Mouse (Mus musculus): ENCODE measurements at regions not wholly inside any gene's neighbourhood (a gene's known extent, or its start where the extent isn't known, plus 50 kb on each side); places are given as distances from the start of the nearest gene placed in this dataset.

DNA sequence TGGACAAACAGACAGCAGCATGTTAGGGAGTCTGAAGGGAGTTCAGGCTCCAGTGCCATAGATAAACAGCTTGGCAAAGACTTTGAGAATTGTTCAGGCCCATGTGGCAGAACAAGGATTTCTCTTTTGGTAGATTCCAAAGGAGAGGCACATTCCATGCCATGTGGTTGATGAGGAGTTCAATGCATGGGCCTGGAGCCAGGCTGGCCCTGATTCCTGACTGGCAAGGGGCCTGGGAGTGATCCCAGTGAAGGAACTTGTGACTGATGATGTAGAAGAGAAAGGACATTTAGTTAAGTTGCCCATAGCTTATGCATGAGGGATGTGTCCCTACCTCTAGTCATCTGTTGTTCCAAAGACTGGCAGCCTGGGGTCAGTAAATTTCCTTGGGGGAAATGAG, 395.7 kb downstream of the Nuf2 start:
- TF ChIP-seq USF1 (IDR thresholded peaks at IDR 0.05; ENCODE audit: low read depth, low read length), result no peak
- Histone ChIP-seq H3K9ac (ENCODE audit: control insufficient read depth, low read depth, low read length, poor library complexity, severe bottlenecking) (no peak overlapping the region), H3K9me3 (replicated peaks; ENCODE audit: insufficient read depth, low read length) (no peaks in the 10 kb centered on the region), H3K4me3 (ENCODE audit: control insufficient read depth in 1 of 2, insufficient read depth in 1 of 2, low read depth in 2 of 2, low read length in 2 of 2) (no peak overlapping the region), H3K4me1 (ENCODE audit: control insufficient read depth in 1 of 2, insufficient read depth in 2 of 2, low read length in 2 of 2) (no peaks in the 10 kb centered on the region), H3K79me2 (ENCODE audit: control insufficient read depth, insufficient read depth, low read length, poor library complexity) (no peaks in the 10 kb centered on the region), H3K36me3 (ENCODE audit: control insufficient read depth in 1 of 2, insufficient read depth in 2 of 2, low read length in 2 of 2) (no peaks in the 10 kb centered on the region), H3K27me3 (ENCODE audit: control insufficient read depth in 1 of 2, insufficient read depth in 2 of 2, low read length in 2 of 2) (no peaks in the 10 kb centered on the region), H3K27ac (ENCODE audit: control insufficient read depth, low read depth, low read length) (no peak overlapping the region)
- DNase-seq (ENCODE audit: low read depth, low spot score), result no peak

- TF ChIP-seq KAT2A (conservative IDR thresholded peaks at IDR 0.05; ENCODE audit: low read depth, low read length), result no peak
- TF ChIP-seq ZNF384 (IDR thresholded peaks at IDR 0.05; ENCODE audit: low read depth, low read length), result no peak
- TF ChIP-seq MYC (IDR thresholded peaks at IDR 0.05; ENCODE audit: low read depth, low read length), result no peak
- no peak for TF ChIP-seq ZMIZ1 (IDR thresholded peaks at IDR 0.05; ENCODE audit: low read depth, low read length)
- H3K4me1 ChIP-seq (ENCODE audit: control insufficient read depth in 1 of 2, insufficient read depth in 2 of 2, low read length in 2 of 2), result no peaks in the 10 kb centered on the region
- H3K4me3 ChIP-seq (ENCODE audit: control insufficient read depth in 1 of 2, insufficient read depth in 1 of 2, low read depth in 2 of 2, low read length in 2 of 2), result no peak overlapping the region
- H3K9me3 ChIP-seq (replicated peaks; ENCODE audit: insufficient read depth, low read length), result no peaks in the 10 kb centered on the region
- H3K9ac ChIP-seq (ENCODE audit: control insufficient read depth, low read depth, low read length, poor library complexity, severe bottlenecking), result no peak overlapping the region
- no peaks in the 10 kb centered on the region for H3K27me3 ChIP-seq (ENCODE audit: control insufficient read depth in 1 of 2, insufficient read depth in 2 of 2, low read length in 2 of 2)
- no peak for DNase-seq (ENCODE audit: low read depth, low spot score)
- H3K79me2 ChIP-seq (ENCODE audit: control insufficient read depth, insufficient read depth, low read length, poor library complexity), result no peaks in the 10 kb centered on the region
- no peaks in the 10 kb centered on the region for H3K36me3 ChIP-seq (ENCODE audit: control insufficient read depth in 1 of 2, insufficient read depth in 2 of 2, low read length in 2 of 2)
- H3K27ac ChIP-seq (ENCODE audit: control insufficient read depth, low read depth, low read length), result no peak overlapping the region
These were observed 427.6 kb downstream of the Nuf2 start for GRCm38 (mm10) chr1:169103669-169104068.

DNA sequence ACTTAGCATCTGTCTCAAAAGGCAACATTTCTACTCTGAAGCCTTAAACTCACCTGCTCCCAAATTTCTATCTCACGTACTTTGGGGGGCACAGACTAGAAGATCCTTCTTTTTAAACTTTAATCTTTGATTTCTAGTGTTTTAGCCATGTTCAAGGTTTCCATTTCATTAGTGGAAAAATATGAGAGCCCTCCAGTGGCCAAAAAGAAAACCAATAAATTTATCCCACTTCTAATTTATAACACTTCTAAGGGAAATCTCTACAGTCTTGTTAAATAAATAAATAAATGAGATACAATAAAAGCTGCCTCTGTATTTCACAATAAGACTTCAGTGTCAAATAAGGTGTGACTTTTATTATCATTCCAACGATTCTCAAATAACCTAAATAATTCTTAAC, 428.2 kb downstream of the Nuf2 start:
- no peak overlapping the region for H3K4me3 ChIP-seq (ENCODE audit: control insufficient read depth in 1 of 2, insufficient read depth in 1 of 2, low read depth in 2 of 2, low read length in 2 of 2)
- H3K9me3 ChIP-seq (replicated peaks; ENCODE audit: insufficient read depth, low read length), result no peaks in the 10 kb centered on the region
- no peak for TF ChIP-seq ETS1 (IDR thresholded peaks at IDR 0.05; ENCODE audit: low read depth, low read length)
- TF ChIP-seq MAZ (IDR thresholded peaks at IDR 0.05; ENCODE audit: low read depth, low read length), result no peak
- TF ChIP-seq ZMIZ1 (IDR thresholded peaks at IDR 0.05; ENCODE audit: low read depth, low read length), result no peak
- no peak overlapping the region for H3K27ac ChIP-seq (ENCODE audit: control insufficient read depth, low read depth, low read length)
- no peak for DNase-seq (ENCODE audit: low read depth, low spot score)
- H3K4me1 ChIP-seq (ENCODE audit: control insufficient read depth in 1 of 2, insufficient read depth in 2 of 2, low read length in 2 of 2), result no peaks in the 10 kb centered on the region
- no peaks in the 10 kb centered on the region for H3K36me3 ChIP-seq (ENCODE audit: control insufficient read depth in 1 of 2, insufficient read depth in 2 of 2, low read length in 2 of 2)
- H3K9ac ChIP-seq (ENCODE audit: control insufficient read depth, low read depth, low read length, poor library complexity, severe bottlenecking), result no peak overlapping the region
- no peaks in the 10 kb centered on the region for H3K27me3 ChIP-seq (ENCODE audit: control insufficient read depth in 1 of 2, insufficient read depth in 2 of 2, low read length in 2 of 2)
- no peaks in the 10 kb centered on the region for H3K79me2 ChIP-seq (ENCODE audit: control insufficient read depth, insufficient read depth, low read length, poor library complexity)

DNA sequence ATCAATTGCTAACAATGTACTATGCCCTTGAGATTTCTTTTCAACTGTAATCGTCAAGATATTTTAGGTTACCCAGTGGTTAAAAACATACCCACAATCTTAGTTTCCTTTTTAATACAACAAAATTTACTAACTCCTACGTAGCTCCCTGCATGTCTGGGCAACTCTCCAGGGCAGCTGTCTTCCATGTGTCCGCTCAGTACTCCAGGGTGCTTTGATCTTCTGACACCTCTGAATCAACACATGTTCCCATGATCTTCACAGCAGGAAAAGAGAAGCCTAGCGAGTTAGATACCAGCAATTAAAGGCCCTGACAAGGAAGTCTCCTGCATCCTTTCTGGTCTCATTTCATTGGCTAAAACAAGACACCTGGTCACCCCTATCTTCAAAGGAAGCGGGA, 432.0 kb downstream of the Nuf2 start:
- no peak overlapping the region for H3K27ac ChIP-seq (ENCODE audit: control insufficient read depth, low read depth, low read length)
- no peaks in the 10 kb centered on the region for H3K4me1 ChIP-seq (ENCODE audit: control insufficient read depth in 1 of 2, insufficient read depth in 2 of 2, low read length in 2 of 2)
- no peak overlapping the region for H3K9ac ChIP-seq (ENCODE audit: control insufficient read depth, low read depth, low read length, poor library complexity, severe bottlenecking)
- TF ChIP-seq CHD1 (IDR thresholded peaks at IDR 0.05; ENCODE audit: low read depth, low read length), result no peak
- H3K27me3 ChIP-seq (ENCODE audit: control insufficient read depth in 1 of 2, insufficient read depth in 2 of 2, low read length in 2 of 2), result no peaks in the 10 kb centered on the region
- no peak overlapping the region for H3K4me3 ChIP-seq (ENCODE audit: control insufficient read depth in 1 of 2, insufficient read depth in 1 of 2, low read depth in 2 of 2, low read length in 2 of 2)
- no peaks in the 10 kb centered on the region for H3K36me3 ChIP-seq (ENCODE audit: control insufficient read depth in 1 of 2, insufficient read depth in 2 of 2, low read length in 2 of 2)
- no peaks in the 10 kb centered on the region for H3K9me3 ChIP-seq (replicated peaks; ENCODE audit: insufficient read depth, low read length)
- no peak for DNase-seq (ENCODE audit: low read depth, low spot score)
- H3K79me2 ChIP-seq (ENCODE audit: control insufficient read depth, insufficient read depth, low read length, poor library complexity), result no peaks in the 10 kb centered on the region

Data from MEL (cell line).